Mouse (Mus musculus) kidney, embryonic 14.5 days (tissue): ENCODE data around the gene Spryd3. TPM values are rescaled to one million over a fixed set of nuclear protein-coding genes. Genes with fewer than 3 reads are reported as not detected.
A peak's percentile ranks its signal among the peaks of the same experiment; 100 is the strongest.

Experiments
- ATAC-seq: fragments of 200-750 bp; cut with Nextera tagmentation; 2 replicates; pipeline ENCODE4 v1.8.0; 2017; ENCODE audit warnings: moderate number of reproducible peaks, mild to moderate bottlenecking, moderate TSS enrichment, moderate library complexity; ENCODE audit not compliant: low FRiP score, low TSS enrichment
- H3K27ac ChIP-seq: fragments of 300-500 bp; sonication (generic); 2 replicates; pipeline ENCODE4 v1.5.1; 2014; ENCODE audit warnings: low read depth, mild to moderate bottlenecking, low read length, moderate library complexity, mixed read lengths
- H3K27me3 ChIP-seq: fragments of 300-500 bp; sonication (generic); 2 replicates; pipeline ENCODE4 v1.6.1; 2014; ENCODE audit warnings: mild to moderate bottlenecking, low read length; ENCODE audit not compliant: control insufficient read depth, insufficient read depth
- H3K36me3 ChIP-seq: fragments of 300-500 bp; sonication (generic); 2 replicates; pipeline ENCODE4 v1.6.1; 2014; ENCODE audit warnings: low read length, mixed read lengths; ENCODE audit not compliant: control insufficient read depth, insufficient read depth
- H3K4me1 ChIP-seq: fragments of 300-500 bp; sonication (generic); 2 replicates; pipeline ENCODE4 v1.6.1; 2014; ENCODE audit warnings: low read length, mixed read lengths; ENCODE audit not compliant: control insufficient read depth, insufficient read depth
- H3K4me2 ChIP-seq: fragments of 300-500 bp; sonication (generic); replicated peaks from 2 replicates; pipeline ENCODE4 v1.6.1; 2014; ENCODE audit warnings: low read depth, mild to moderate bottlenecking, low read length
- H3K4me3 ChIP-seq: fragments of 300-500 bp; sonication (generic); 2 replicates; pipeline ENCODE4 v1.5.1; 2014; ENCODE audit warnings: mild to moderate bottlenecking, low read length
- H3K9ac ChIP-seq: fragments of 300-500 bp; sonication (generic); 2 replicates; pipeline ENCODE4 v1.6.1; 2014; ENCODE audit warnings: low read depth, mild to moderate bottlenecking, low read length, moderate library complexity
- H3K9me3 ChIP-seq: fragments of 300-500 bp; sonication (generic); 2 replicates; pipeline ENCODE4 v1.6.1; 2016; ENCODE audit warnings: low read length; ENCODE audit not compliant: control insufficient read depth
- WGBS: fragments of 180-500 bp; shearing (Covaris S2); extraction: QIAGEN DNeasy Blood & Tissue Kit; methylation state at CpG from one replicate; pipeline ENCODE4 v1.1.7; 2014; 5-methylcytosine and 5-hydroxymethylcytosine counted together
- polyA plus RNA-seq: library from polyadenylated mRNA; unstranded; fragments of >200 nt; fragmentation: Nextera tagmentation; extraction: Ambion mirVana; gene quantifications from 2 replicates; pipeline ENCODE4 v1.2.1, GENCODE M21; 2014

Spryd3 gene
- polyA plus RNA-seq, 1 experiment from 2014 or later, result 11.1 TPM

- WGBS, result under 1% methylated on average over 34 of the region's 82 CpGs
- peak; percentile 43 for ATAC-seq
- H3K4me1 ChIP-seq, result peaks cover 58% of the 10 kb centered on the region
Observed at GRCm38 (mm10) chr15:102100161-102100981, 35.7 kb downstream of the Spryd3 start, which contains the start of gene Tns2. TSS of gene Tns2 (plus strand) at chr15:102100413.

GRCm38 (mm10) chr15:102099771-102100160 is 36.3 kb downstream of the Spryd3 start:
- H3K27ac ChIP-seq, result peak overlapping the region; percentile 98
- peak overlapping the region; percentile 53 for H3K4me3 ChIP-seq
- no peaks in the 10 kb centered on the region for H3K27me3 ChIP-seq
- peak overlapping the region; percentile 83 for H3K4me2 ChIP-seq
- 20% methylated on average over 8 of the region's 8 CpGs for WGBS
- no peaks in the 10 kb centered on the region for H3K9me3 ChIP-seq
- peaks cover 55% of the 10 kb centered on the region for H3K4me1 ChIP-seq
- H3K36me3 ChIP-seq, result peaks cover 31% of the 10 kb centered on the region
- ATAC-seq, result no peak
- H3K9ac ChIP-seq, result peak overlapping the region; percentile 77

More at GRCm38 (mm10) chr15:102100161-102100981, 35.7 kb downstream of the Spryd3 start, which contains the start of gene Tns2:
- H3K36me3 ChIP-seq, result peaks cover 27% of the 10 kb centered on the region
- H3K4me2 ChIP-seq, result peak within 1 kb of the TSS; percentile 83
- H3K9me3 ChIP-seq, result no peaks in the 10 kb centered on the region
- H3K27ac ChIP-seq, result peak within 1 kb of the TSS; percentile 98
- H3K4me3 ChIP-seq, result peak within 1 kb of the TSS; percentile 53
- H3K27me3 ChIP-seq, result no peaks in the 10 kb centered on the region
- H3K9ac ChIP-seq, result peak within 1 kb of the TSS; percentile 77

- no peaks in the 10 kb centered on the region for H3K9me3 ChIP-seq
- 49% methylated on average over 5 of the region's 5 CpGs for WGBS
- H3K4me1 ChIP-seq, result peaks cover 51% of the 10 kb centered on the region
- peak overlapping the region; percentile 53; the same call in 1 of the 2 replicates for H3K4me3 ChIP-seq
- H3K27ac ChIP-seq, result peak overlapping the region; percentile 98; the same call in 1 of the 2 replicates
- no peaks in the 10 kb centered on the region for H3K27me3 ChIP-seq
- peaks cover 36% of the 10 kb centered on the region for H3K36me3 ChIP-seq
- no peak for ATAC-seq
- peak overlapping the region; percentile 77; the same call in 1 of the 2 replicates for H3K9ac ChIP-seq
- peak overlapping the region; percentile 83 for H3K4me2 ChIP-seq
Observed at GRCm38 (mm10) chr15:102099260-102099659, 36.8 kb downstream of the Spryd3 start.

GRCm38 (mm10) chr15:102097991-102098555 is 38.0 kb downstream of the Spryd3 start:
- no peak overlapping the region for H3K4me3 ChIP-seq
- 35% methylated on average over 5 of the region's 5 CpGs for WGBS
- no peak overlapping the region for H3K27ac ChIP-seq
- H3K9ac ChIP-seq, result no peak overlapping the region
- peaks cover 48% of the 10 kb centered on the region for H3K36me3 ChIP-seq
- no peak for ATAC-seq
- peaks cover 39% of the 10 kb centered on the region for H3K4me1 ChIP-seq
- H3K27me3 ChIP-seq, result no peaks in the 10 kb centered on the region
- no peaks in the 10 kb centered on the region for H3K9me3 ChIP-seq
- H3K4me2 ChIP-seq, result no peak overlapping the region

- no peak overlapping the region for H3K27ac ChIP-seq
Observed at GRCm38 (mm10) chr15:102097147-102097915, 38.7 kb downstream of the Spryd3 start.

GRCm38 (mm10) chr15:102094988-102095387 is 41.0 kb downstream of the Spryd3 start:
- H3K4me1 ChIP-seq, result peaks cover 15% of the 10 kb centered on the region
- ATAC-seq, result no peak
- WGBS, result 81% methylated on average over 16 of the region's 16 CpGs

More at GRCm38 (mm10) chr15:102097147-102097915, 38.7 kb downstream of the Spryd3 start:
- Histone ChIP-seq H3K36me3 (peaks cover 55% of the 10 kb centered on the region), H3K9me3 (no peaks in the 10 kb centered on the region), H3K4me2 (no peak overlapping the region), H3K4me3 (no peak overlapping the region), H3K4me1 (peaks cover 33% of the 10 kb centered on the region), H3K9ac (0 out of 2 replicates have a peak overlapping the region, but pooled peaks have one; percentile 7), H3K27me3 (no peaks in the 10 kb centered on the region)
- no peak for ATAC-seq
- WGBS, result 80% methylated on average over 8 of the region's 8 CpGs

GRCm38 (mm10) chr15:102094157-102094556 is 41.9 kb downstream of the Spryd3 start:
- H3K36me3 ChIP-seq, result peaks cover 87% of the 10 kb centered on the region
- peaks cover 9% of the 10 kb centered on the region for H3K4me1 ChIP-seq
- no peak overlapping the region for H3K9ac ChIP-seq
- 12% methylated on average over 2 of the region's 2 CpGs for WGBS
- ATAC-seq, result no peak
- no peaks in the 10 kb centered on the region for H3K27me3 ChIP-seq
- H3K27ac ChIP-seq, result no peak overlapping the region
- no peak overlapping the region for H3K4me3 ChIP-seq
- no peak overlapping the region for H3K4me2 ChIP-seq
- H3K9me3 ChIP-seq, result no peaks in the 10 kb centered on the region

More at GRCm38 (mm10) chr15:102094988-102095387, 41.0 kb downstream of the Spryd3 start:
- Histone ChIP-seq H3K9me3 (no peaks in the 10 kb centered on the region), H3K9ac (no peak overlapping the region), H3K4me3 (no peak overlapping the region), H3K4me2 (no peak overlapping the region), H3K27me3 (no peaks in the 10 kb centered on the region), H3K27ac (no peak overlapping the region), H3K36me3 (peaks cover 79% of the 10 kb centered on the region)

GRCm38 (mm10) chr15:102092222-102092621 is 43.8 kb downstream of the Spryd3 start:
- Histone ChIP-seq H3K9me3 (no peaks in the 10 kb centered on the region), H3K4me2 (no peak overlapping the region), H3K4me1 (0 out of 2 replicates have a peak, but pooled peaks cover 1% of the 10 kb centered on the region), H3K4me3 (no peak overlapping the region), H3K9ac (no peak overlapping the region), H3K36me3 (peaks cover 98% of the 10 kb centered on the region), H3K27me3 (no peaks in the 10 kb centered on the region), H3K27ac (no peak overlapping the region)
- ATAC-seq, result no peak
- WGBS, result 89% methylated on average over 4 of the region's 4 CpGs
